Mouse (Mus musculus) kidney, adult 2 months (tissue): ENCODE measurements at regions not wholly inside any gene's neighbourhood (a gene's known extent, or its start where the extent isn't known, plus 50 kb on each side); places are given as distances from the start of the nearest gene placed in this dataset.

Source experiments
- DNase-seq: peaks from one replicate; pipeline ENCODE4 v3.0.0; 2021
- H3K27ac ChIP-seq: fragments of 200-500 bp; 2 replicates; pipeline ENCODE4 v1.5.1; 2012; ENCODE audit warnings: low read depth, low read length, control low read depth, inconsistent platforms; ENCODE audit not compliant: insufficient read depth
- H3K27me3 ChIP-seq: fragments of 200-500 bp; replicated peaks from 2 replicates; pipeline ENCODE4 v1.6.1; 2012; ENCODE audit warnings: mild to moderate bottlenecking, moderate library complexity, low read length, inconsistent platforms; ENCODE audit not compliant: control insufficient read depth, insufficient read depth
- H3K36me3 ChIP-seq: fragments of 200-500 bp; 2 replicates; pipeline ENCODE4 v1.6.1; 2012; ENCODE audit warnings: mild to moderate bottlenecking, moderate library complexity, low read length, inconsistent platforms; ENCODE audit not compliant: control insufficient read depth, insufficient read depth
- H3K4me1 ChIP-seq: fragments of 200-500 bp; 2 replicates; pipeline ENCODE4 v1.6.1; 2011; ENCODE audit warnings: low read length; ENCODE audit not compliant: control insufficient read depth, insufficient read depth
- H3K4me3 ChIP-seq: fragments of 200-500 bp; 2 replicates; pipeline ENCODE4 v1.5.1; 2011; ENCODE audit warnings: mild to moderate bottlenecking, low read depth, low read length, control low read depth; ENCODE audit not compliant: insufficient read depth
- CTCF ChIP-seq: fragments of 200-500 bp; conservative IDR thresholded peaks from 2 replicates; pipeline ENCODE4 v1.5.1; 2011; ENCODE audit warnings: low read depth, mild to moderate bottlenecking, control low read depth, low read length, moderate library complexity, mixed read lengths; ENCODE audit not compliant: insufficient read depth, insufficient read length
- POLR2A ChIP-seq: fragments of 200-500 bp; IDR thresholded peaks from one replicate; pipeline ENCODE4 v1.6.1; 2011; ENCODE audit warnings: low read depth, low read length, control low read depth
- WGBS: fragments of 180-500 bp; shearing (Covaris S2); methylation state at CpG from one replicate; pipeline ENCODE4 v1.1.7; 2018; 5-methylcytosine and 5-hydroxymethylcytosine counted together

DNA sequence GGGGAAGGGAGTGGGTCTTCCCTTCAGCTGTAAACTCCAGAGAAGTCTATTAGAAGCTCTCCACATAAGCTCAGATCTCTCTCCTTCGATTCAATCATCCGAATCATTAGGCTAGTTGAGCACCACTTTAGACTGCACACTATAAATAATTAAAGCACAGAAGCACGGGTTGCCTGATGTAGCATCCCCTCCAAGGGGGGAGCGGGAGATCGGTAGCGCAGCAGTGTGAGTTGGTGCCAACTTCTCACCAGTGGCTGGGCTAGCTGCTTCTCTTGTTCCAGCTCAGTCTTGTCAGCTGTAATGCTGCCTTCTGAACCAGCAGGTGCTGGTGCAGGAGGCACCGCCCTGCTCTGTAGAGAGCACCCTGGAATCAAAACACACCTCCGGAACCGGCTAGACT is 78.6 kb downstream of the A830031A19Rik start:
- Histone ChIP-seq H3K27ac (no peak overlapping the region), H3K4me3 (no peak overlapping the region), H3K4me1 (no peaks in the 10 kb centered on the region), H3K36me3 (no peaks in the 10 kb centered on the region), H3K27me3 (no peaks in the 10 kb centered on the region)
- WGBS = 51% methylated on average over 9 of the region's 9 CpGs
- TF ChIP-seq POLR2A (no peak), CTCF (no peak)
- DNase-seq = no peak

DNA sequence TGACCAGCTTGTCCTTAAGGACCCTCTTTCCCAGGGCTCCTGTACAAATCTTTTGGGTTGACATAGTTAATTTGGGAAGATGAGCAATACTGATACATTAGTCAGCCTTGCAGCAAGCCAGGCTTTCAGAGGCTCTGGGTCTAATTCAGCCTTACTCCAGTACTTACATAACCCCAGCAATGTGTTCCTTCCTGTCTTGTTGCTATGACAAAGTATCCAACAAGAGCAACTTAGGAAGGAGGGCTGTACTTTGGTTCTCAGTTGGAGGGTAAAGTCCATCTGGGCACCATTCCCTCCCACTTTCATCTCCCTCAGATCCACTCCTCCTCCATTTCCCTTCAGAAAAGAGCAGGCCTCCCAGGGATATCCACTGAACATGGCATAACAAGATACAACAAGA is 80.7 kb downstream of the A830031A19Rik start:
- TF ChIP-seq POLR2A = no peak
- TF ChIP-seq CTCF = no peak

DNA sequence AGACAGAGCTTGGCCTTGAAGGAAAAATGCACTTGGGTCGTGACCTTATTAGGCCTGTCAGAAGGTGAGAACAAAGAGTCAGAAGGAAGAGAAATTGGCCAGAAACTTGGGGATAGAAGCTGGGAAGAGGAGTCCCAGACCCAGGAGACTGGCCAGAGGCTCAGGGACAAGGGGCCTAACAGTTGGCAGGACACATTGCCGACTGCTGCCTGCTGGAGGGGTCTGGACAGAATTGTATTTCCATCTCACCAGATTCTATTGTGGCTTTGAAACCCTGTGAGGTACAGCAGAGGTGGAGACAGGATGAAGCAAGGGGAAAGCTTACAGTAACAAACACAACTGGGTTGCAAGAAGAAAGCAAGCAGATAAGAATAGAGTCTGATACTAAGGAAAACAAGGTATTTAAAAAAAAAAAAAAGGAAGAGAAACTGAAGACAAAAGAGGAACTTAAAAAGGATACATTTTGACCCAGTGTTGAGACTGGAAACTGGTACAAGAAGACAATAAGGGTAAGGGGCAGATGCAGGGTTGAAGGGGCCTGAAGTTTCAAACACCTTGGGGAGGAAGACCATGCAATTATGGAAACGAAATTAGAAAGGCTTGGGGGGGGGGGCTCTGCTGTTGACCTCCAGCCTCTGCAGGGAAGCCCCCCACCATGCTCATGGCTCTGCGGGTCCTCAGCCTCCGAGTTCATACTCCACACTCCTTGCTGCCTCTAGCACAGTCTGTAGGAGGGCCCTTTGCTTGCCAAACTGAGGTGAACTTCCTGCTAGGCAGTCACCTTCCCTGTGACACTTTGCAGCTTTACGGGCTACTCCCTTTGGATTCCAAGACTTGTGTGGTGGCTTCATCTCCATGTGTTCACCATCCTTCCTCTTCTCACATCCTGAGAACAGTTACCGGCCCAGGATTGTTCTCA is 87.1 kb downstream of the A830031A19Rik start:
- Histone ChIP-seq H3K27me3 (no peaks in the 10 kb centered on the region; the same call in 1 of the 2 replicates), H3K27ac (no peak overlapping the region)

More for the DNA sequence above, 80.7 kb downstream of the A830031A19Rik start:
- H3K4me1 ChIP-seq = no peaks in the 10 kb centered on the region
- H3K4me3 ChIP-seq = no peak overlapping the region
- H3K27me3 ChIP-seq = no peaks in the 10 kb centered on the region
- no peaks in the 10 kb centered on the region for H3K36me3 ChIP-seq
- no peak overlapping the region for H3K27ac ChIP-seq
- peak; percentile 19 for DNase-seq

DNA sequence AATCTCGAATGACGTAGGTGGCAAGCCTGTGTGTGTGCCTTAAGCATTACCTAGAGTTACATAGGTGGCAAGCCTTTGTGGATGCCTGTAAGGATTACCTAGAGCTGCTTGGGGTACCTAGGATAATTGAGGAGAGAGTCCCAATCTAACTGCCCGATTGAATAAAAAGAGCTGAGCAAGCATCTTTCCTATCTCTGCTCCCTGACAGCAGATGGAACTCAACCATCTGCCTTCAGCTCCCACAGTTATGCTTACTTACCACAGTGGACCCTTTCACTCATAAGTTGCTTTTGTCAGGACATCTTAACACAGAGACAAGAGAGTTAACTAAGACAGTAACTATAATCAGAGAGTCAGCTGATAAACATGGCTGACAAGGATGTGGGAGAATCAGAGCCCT is 89.6 kb downstream of the A830031A19Rik start:
- TF ChIP-seq CTCF (no peak), POLR2A (no peak)
- no peak overlapping the region for H3K4me3 ChIP-seq
- H3K4me1 ChIP-seq = no peaks in the 10 kb centered on the region
- DNase-seq = no peak
- H3K36me3 ChIP-seq = no peaks in the 10 kb centered on the region
- no peak overlapping the region for H3K27ac ChIP-seq
- H3K27me3 ChIP-seq = no peaks in the 10 kb centered on the region; the same call in 1 of the 2 replicates
- WGBS = 87% methylated on average over 3 of the region's 3 CpGs

More for the DNA sequence above, 87.1 kb downstream of the A830031A19Rik start:
- TF ChIP-seq CTCF = no peak
- no peak for TF ChIP-seq POLR2A
- WGBS = 63% methylated on average over 7 of the region's 7 CpGs
- no peaks in the 10 kb centered on the region for H3K36me3 ChIP-seq
- DNase-seq = no peak
- H3K4me3 ChIP-seq = no peak overlapping the region
- no peaks in the 10 kb centered on the region for H3K4me1 ChIP-seq

DNA sequence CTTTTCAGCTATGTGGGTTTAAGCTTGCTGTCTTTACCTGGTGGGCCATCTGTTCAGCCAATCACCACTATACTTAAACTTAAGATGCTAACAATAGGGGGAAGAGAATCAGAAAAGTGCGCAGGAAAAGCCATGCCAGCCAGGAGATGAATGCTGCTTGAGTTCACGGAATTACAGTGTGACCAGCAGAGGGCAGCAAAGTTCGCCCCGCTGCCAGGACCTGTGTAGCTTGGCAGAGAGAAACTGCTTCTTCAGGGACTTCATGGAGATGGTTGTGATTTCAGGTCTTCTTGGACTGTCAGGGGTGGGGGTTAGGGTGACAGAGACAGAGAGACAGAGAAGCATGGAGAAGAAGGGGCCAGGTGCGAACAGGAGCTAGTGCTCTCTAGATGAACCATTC is 84.3 kb upstream of the Papolg start:
- Histone ChIP-seq H3K4me1 (no peaks in the 10 kb centered on the region), H3K36me3 (no peaks in the 10 kb centered on the region), H3K27me3 (no peaks in the 10 kb centered on the region; the same call in 1 of the 2 replicates), H3K27ac (no peak overlapping the region), H3K4me3 (no peak overlapping the region)
- peak; percentile 68 for DNase-seq
- 9% methylated on average over 5 of the region's 5 CpGs for WGBS
- TF ChIP-seq CTCF (peak; percentile 89), POLR2A (no peak)

DNA sequence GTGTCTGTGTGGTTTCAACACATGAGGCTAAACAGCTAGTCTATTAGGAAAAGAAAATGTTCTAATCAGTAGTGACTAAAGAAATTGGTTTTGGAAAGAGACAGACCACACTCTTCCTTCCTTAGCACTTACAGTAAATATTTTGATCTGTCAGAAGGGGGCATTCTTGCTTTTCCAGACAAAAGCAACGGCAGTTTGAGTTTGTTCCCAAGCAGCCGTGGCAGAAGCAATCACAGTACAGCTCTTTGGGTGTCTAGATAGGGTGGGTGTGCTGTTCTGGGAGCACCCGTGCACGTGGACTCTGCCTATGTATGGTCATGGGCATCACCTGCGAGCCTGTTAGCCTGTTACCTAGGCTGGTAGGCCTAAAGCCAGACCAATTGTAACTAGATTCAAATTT is 83.2 kb upstream of the Papolg start:
- WGBS = 83% methylated on average over 5 of the region's 5 CpGs
- Histone ChIP-seq H3K4me3 (no peak overlapping the region), H3K4me1 (no peaks in the 10 kb centered on the region), H3K27me3 (no peaks in the 10 kb centered on the region; the same call in 1 of the 2 replicates), H3K27ac (no peak overlapping the region), H3K36me3 (no peaks in the 10 kb centered on the region)
- DNase-seq = no peak
- no peak for TF ChIP-seq CTCF
- no peak for TF ChIP-seq POLR2A

DNA sequence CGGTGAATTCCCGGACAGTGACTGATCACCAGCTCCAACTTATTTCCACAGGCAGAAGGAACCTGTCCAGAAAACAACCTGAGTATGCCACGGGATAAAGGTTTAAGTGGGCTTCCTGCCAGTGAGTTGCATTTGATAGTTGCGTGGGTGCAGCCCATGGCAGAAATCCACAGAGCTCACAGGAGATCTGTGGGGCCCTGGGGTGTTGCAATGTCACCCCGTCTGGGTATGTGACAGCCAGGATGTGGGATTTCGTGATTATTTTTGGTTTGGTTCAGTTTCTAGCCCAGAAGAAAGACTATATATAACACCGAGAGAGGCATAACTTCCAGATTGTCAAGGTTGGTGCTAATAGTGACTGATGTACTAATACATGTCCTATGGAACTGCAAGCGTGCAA is 82.0 kb upstream of the Papolg start:
- WGBS = 57% methylated on average over 8 of the region's 8 CpGs
- Histone ChIP-seq H3K4me1 (no peaks in the 10 kb centered on the region), H3K4me3 (no peak overlapping the region), H3K27ac (no peak overlapping the region), H3K27me3 (no peaks in the 10 kb centered on the region), H3K36me3 (no peaks in the 10 kb centered on the region)
- TF ChIP-seq POLR2A (no peak), CTCF (no peak)
- no peak for DNase-seq
